Mouse (Mus musculus) lung, adult 18-20 months (tissue): ENCODE measurements around the gene Ccdc175.

ENCODE experiments used
- DNase-seq, 2 experiments: peaks; one replicate each; pipeline ENCODE4 v3.0.0; 2022; ENCODE audit warnings: mixed read lengths in 2 of 2

The Ccdc175 gene

DNA sequence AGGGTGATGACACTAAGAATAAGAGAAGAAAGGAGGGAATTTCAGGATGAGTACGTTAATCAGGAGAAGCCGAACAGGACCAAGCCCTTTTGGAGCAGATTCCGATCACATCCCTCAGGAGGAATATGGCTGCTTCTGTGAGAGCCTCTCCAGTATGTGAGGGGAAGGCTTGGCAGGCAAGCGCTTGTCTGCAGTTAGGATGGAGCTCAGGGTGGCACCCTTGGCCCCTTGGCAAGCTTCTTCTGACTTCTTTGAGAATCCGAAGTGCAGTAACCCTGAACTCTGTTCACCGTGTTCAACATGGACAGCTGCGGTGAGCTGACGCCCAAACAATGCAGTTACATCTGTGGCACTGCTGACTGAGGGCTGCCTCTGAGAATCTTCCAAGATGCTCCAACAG is 87.9 kb downstream of the Ccdc175 start:
- no peak for DNase-seq

DNA sequence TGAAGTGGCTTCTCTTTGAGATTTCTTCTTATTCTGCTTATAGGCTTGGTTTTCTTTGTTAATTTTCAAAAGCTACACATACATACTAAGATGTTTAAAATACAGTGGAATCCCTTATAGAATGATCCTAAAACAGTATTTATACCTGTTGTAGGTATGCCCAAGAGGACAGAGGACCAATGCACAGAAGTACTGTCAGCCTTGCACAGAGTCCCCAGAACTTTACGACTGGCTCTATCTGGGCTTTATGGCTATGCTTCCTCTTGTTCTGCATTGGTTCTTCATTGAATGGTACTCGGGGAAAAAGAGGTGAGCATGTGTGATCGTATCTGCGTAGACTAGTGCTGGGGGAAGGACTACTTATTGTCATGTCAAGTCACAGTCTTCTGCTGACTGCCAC is 95.0 kb downstream of the Ccdc175 start:
- DNase-seq: no peak

DNA sequence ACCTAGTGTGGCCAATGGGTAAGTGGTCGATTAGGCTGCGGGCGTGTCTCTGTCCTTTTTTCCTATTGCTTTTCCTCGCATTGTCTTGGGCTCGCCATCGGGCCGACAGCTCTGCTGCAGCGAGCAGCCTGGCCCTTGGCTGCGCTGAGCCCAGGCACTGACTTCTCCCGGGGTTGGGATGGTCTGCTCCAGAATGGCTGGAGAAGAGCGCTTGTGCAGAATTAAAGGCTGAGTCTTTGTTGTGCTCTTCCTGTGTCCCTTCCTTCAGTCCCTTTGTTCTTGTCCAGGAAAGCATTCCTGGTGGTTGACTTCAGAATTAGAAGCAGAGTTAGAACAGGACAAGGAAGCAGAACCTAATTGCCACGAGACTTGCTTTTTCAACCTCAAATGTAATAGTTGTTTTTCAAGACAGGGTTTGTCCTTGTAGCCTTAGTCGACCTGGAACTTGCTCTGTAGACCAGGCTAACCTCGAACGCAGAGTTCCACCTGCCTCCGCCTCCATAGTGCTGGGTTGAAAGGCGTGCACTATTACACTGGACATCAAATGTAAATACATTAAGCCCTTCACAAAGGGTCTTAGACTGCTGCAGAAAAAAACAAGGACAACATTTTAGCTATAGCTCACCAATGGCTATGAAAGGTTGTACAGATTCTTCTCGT is 98.5 kb downstream of the Ccdc175 start:
- DNase-seq: peak in 1 of 2 experiments; percentile 9

DNA sequence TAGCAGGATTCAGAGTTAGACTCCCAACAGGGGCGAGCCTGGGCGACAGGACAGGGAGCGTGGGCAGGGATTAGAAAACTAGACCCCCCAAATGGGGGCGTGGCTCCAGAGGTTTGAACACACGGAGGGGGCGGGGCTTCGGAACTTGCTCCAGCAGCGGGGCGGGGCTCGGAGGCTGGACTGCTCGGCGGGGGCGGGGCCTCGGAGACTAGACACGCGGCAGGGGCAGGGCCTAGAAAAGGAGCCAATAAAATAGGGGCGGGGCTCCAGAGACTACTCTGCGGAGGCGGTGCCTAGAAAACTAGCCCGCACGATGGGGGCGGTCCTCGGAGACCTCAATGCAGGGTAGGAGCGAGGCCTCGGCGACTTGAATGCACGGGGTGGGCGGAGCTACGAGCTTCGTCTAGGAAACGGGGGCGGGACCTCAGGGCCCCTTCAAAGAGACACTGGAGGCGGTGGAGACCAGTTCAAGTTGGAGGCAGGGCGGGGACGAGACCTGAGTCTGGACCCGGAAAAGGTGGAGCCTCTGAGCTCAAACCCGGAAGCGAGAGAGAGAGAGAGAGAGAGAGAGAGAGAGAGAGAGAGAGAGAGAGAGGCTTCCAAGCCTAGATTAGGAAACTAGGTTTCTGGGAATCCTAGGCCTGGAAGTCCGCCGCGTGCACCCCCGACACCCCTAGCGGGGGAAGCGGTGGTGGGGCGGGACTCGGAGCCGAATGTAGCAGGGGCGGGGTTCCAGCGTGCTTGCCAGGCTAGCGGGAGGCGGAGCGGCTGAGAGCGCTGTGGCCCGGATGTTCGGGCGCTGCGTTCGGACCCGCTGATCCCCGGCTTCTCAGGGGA is 99.3 kb downstream of the Ccdc175 start, which contains the start of the genes L3hypdh and Jkamp:
L3hypdh (minus strand) TSS at position 111 of the 837 bp plus-strand sequence.
Jkamp (plus strand) TSS at position 261 of the 837 bp plus-strand sequence.
- DNase-seq: peak; percentile 100

DNA sequence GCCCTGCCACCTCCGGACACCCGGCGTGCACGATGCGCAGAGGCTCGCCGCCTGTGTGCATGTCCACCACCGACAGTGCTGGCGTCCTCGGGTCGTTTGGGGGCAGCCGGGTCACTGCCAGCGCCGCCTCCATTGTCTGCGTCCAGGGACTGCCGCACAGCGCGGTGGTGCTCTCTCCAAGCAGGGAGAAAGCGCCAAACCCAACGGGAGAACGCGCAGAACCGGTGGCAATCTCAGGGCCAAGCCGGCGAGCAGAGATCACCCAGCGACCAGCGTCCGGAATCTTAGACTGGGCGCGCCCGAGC is 99.9 kb downstream of the Ccdc175 start:
- no peak for DNase-seq

DNA sequence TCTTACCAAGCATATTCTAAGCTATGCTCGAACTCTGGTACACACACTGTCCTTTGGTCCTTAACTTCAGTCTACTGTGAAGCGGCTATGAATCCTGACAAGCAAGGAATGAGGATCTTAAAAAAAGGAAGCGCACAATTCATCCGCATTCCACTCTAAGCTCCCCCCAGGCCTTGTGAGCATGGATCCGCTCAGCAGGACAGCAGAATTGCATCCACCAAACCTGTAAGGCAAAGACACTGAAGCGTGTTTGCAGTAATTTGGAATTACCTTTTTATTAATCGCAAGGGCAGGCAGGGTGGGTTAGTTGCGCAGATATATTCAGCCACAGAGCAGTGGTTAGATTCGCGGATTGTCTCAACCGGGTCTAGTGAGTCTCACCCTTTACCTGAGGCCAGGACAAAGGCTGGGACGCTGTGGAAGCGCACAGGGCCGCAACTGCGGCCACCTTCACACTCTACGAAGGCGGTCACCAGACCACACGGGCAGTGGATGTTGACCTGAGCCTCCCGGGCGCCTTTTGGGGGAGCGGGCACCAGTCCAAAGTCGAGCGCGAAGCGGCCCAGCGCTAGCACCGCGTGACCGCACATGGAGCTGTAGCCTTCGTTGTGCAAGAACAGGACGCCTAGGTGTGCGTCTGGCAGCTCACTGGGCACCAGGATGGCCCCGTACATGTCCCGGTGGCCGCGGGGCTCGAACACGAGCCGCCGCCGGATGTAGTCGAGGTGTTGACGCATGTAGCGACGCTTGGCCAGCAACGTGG is 100.4 kb downstream of the Ccdc175 start:
- peak in 1 of 2 experiments; percentile 60 for DNase-seq

DNA sequence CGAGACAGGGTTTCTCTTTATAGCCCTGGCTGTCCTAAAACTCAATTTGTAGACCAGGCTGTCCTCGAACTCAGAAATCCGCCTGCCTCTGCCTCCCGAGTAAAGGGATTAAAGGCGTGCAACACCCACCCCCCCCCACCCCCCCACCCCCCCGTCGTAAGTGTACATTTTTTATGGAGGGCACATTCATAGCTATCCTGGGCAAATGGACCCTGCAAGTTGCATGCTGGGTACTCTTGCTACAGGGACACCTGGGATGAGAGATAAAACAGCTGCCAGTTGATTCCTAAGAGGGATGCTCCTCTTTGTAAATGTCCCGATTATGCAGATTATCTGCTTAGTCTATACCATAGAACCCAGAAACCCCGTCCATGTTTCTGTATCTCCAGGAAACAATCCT is 101.6 kb downstream of the Ccdc175 start:
- DNase-seq: no peak

DNA sequence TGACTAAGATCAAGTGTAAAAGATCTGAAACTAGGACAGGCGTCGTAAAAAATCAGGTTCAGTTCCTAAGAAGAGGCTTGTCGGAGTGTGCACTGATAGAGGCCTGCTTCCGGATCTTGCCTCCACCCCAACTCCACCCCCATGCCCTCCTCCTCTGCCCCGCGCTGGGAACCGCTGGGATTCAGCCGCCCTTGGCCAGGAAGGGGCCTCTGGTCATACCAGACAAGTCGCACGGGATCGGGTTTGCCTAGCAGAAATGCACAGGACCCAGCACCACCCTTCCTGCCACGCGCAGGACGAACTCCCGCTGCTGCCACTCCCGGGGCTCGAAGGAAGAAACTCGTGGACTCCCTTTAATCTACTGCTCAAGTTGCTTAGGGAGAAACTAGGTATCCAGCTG is 102.5 kb downstream of the Ccdc175 start:
- peak; percentile 11 to 17 for DNase-seq

DNA sequence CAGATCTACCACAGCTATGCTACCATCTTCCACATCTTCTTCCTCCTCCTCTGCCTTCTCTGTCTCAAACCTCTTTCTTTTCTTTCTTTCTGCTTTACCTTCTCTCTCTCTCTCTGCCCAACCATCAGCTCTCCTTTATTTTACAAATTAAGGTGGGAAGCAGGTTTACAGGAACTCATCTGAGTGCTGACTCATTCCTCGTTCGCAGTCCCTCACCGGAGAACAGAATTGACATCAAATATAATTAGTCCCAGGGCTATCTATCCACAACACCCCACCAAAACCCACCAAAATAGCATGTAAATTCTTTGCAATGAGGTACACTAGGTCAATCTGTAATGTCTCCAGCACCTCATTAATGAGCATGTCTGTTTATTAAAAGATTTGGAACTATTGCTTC is 102.9 kb downstream of the Ccdc175 start:
- no peak for DNase-seq

DNA sequence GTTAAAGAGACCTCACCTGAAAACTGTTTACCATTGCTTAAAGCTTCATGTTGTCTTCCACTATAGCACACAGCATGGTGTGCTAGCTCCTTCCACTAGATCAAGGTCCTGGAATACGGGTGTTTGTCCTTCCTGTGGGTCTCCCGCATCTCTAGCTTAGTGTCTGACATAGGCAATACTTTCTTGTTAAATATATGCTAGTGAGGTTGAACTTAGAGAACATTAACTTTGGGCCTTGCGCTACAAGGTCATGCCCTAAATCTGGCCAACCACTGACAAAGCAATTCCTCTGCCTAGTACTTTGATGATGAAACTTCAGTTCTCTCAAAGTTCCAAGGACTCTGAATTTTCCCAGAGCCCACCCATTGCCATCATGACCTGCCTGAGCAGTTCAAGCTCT is 106.6 kb downstream of the Ccdc175 start:
- no peak for DNase-seq

DNA sequence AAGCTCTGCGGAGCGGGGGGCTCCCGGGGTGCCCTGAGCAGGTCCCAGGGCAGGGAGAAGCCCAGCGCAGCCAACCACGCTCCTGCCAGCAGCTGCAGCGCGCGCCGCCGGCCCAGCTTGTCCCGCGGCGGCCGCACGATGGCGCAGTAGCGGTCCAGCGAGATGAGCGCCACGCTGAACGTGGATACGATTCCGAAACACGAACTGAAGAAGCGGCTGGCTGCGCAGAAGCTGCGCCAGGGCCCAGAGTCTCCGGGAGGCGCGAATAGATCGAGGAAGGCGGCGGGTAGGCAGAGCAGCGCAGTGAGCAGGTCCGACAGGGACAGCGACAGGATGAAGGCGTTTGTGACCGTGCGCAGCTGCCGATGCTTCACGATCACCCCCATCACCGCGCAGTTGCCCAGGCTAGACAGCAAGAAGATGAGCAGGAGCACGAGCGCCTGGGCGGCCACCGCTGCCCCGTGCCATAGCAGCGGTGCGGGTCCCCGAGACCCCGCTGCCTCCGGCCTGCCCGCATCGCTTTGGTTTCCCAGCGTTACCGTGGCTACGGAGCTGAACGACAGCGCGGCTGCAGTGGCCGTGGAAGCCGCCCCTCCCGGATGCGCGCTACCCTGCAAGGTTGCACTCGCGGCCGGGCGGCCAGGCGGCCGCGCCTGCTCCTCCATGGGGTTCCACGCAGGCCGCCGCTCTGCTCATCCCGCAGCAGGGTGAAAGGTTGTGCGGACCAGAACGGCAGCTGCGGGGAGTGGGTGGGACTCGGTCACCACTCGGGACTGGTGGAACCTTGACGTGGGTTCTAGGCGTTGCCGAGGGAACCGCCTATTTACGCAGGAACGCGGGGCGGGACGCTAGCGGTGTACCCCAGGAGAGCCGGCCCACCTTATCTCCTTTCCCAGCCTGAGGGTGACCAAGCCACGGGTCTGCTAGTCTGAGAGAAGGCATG is 114.2 kb downstream of the Ccdc175 start, which contains the start of gene Gpr135:
Gpr135 (minus strand) TSS at position 799 of the 943 bp plus-strand sequence.
- DNase-seq: peak; percentile 79

DNA sequence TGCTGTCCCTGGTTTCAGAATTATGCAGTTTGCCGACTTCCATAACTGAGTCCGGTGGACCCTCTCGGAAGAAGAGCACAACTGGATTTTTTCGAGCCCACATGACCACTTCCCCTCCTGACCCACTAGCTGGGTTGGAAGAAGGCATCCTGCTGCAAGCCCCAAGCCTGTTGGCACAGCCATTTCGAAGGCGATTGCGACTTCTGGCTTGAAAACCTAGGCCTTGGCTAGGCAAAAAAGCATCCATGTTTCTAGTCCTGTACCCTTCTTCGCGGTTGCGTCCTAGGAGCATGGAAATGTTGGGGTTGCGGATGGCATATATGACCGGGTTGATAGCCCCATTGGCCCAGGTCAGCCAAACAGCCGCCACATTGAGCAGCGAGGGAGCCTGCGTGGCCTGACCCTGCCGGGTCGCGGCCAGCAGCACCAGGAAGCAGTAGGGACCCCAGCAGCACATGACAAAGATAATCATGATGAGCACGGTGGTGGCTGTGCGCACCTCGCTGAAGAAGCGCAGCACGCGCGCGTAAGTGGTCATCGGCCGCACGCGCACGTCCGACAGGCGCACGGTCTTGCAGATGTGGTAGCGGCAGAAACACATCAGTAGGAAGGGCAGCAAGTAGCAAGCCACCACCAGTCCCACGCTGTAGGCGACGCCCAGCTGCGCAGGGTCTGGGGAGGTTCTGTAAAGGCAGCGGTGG is 115.1 kb downstream of the Ccdc175 start:
- DNase-seq: no peak

DNA sequence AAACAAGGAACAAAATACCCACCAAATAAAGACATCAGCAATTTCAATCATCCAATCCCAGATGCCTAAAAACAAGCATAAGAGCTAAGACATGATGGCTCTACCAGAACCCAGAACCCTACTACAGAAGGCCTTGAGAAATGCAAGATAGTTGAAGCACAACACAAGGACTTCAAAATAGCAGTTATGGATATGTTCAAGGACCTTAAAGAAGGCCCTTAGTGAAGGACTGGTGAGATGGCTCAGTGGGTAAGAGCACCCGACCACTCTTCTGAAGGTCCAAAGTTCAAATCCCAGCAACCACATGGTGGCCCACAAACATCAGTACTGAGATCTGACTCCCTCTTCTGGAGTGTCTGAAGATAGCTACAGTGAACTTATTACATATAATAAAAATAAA is 127.0 kb downstream of the Ccdc175 start:
- no peak for DNase-seq

DNA sequence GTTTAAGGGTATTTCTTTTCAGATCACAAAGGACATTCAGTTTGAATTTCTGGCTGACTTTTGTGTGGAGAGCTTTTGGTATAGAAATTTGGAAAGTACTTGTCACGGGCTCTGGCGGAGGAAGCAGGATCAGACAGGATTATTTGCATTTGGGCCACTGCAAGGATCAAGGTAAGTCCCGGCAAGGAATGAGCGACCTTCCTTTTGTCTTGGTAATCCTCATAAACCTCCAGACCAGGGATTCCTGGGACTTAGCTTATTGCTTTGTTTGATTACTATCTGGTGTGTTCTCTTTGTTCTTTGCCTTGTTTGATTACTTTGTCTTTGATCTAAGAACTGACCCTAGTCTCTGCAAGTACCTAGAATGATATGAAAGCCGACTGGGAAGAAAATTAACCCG is 131.0 kb downstream of the Ccdc175 start:
- DNase-seq: no peak

DNA sequence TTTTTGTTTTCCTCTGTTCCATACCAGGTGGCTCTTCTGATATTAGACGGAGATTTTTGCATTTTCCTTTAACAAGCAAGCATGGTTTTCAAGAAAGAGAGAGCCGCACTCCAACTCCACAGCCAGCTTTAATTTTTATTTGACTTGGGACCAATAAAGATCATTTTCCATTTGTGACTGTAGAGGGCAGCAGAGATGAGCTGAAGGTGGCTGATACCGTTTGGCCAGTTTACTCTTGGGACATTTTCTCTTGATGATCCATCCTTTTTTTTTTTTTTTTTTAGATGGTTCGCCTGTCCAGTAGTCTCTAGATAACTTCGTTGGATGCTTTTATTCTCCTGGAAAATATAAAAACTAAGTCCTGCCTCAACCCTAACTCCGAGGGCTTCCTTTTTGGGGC is 131.5 kb downstream of the Ccdc175 start:
- peak in 1 of 2 experiments; percentile 18 for DNase-seq

DNA sequence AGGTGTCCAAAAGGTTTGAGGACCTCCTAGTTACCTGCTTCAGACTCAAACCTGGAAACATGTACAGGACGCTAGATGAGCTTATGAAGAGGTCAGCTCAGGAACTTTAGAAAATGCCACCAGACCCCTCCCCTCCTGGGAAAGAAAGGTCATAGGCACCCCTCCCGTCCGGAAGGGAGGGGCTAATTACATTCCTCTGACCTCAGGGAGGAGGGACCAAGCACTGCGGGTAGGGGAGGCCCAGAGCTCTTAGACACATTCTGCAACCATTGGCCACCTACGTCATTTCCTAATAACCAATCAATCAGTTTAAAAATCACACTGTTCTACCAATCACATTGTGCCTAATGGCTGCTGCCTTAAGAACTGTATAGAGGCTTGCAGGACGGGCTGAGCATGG is 132.3 kb downstream of the Ccdc175 start:
- DNase-seq: no peak
